Mouse (Mus musculus) intestine, postnatal 0 days (tissue): ENCODE data around the gene Sh2b1. TPM values are rescaled to one million over a fixed set of nuclear protein-coding genes. Genes with fewer than 3 reads are reported as not detected.
A peak's percentile ranks its signal among the peaks of the same experiment; 100 is the strongest.

Source experiments
- ATAC-seq: fragments of 200-750 bp; cut with Nextera tagmentation; 2 replicates; pipeline ENCODE4 v1.8.0; 2017; ENCODE audit warnings: mild to moderate bottlenecking, moderate TSS enrichment, moderate library complexity
- H3K27ac ChIP-seq: fragments of 300-500 bp; sonication (generic); 2 replicates; pipeline ENCODE4 v1.5.1; 2014; ENCODE audit warnings: mild to moderate bottlenecking, low read depth, low read length, moderate library complexity
- H3K27me3 ChIP-seq: fragments of 300-500 bp; sonication (generic); replicated peaks from 2 replicates; pipeline ENCODE4 v1.6.1; 2014; ENCODE audit warnings: low read length, mixed read lengths; ENCODE audit not compliant: control insufficient read depth, insufficient read depth
- H3K36me3 ChIP-seq: fragments of 300-500 bp; sonication (generic); 2 replicates; pipeline ENCODE4 v1.6.1; 2014; ENCODE audit warnings: mild to moderate bottlenecking, moderate library complexity; ENCODE audit not compliant: control insufficient read depth, insufficient read depth
- H3K4me1 ChIP-seq: fragments of 300-500 bp; sonication (generic); replicated peaks from 2 replicates; pipeline ENCODE4 v1.6.1; 2014; ENCODE audit warnings: antibody characterized with exemption, low read length, mixed read lengths; ENCODE audit not compliant: control insufficient read depth, insufficient read depth
- H3K4me2 ChIP-seq: fragments of 300-500 bp; sonication (generic); replicated peaks from 2 replicates; pipeline ENCODE4 v1.6.1; 2014; ENCODE audit warnings: low read depth, mild to moderate bottlenecking, moderate library complexity
- H3K4me3 ChIP-seq: fragments of 300-500 bp; sonication (generic); 2 replicates; pipeline ENCODE4 v1.5.1; 2014; ENCODE audit warnings: low read depth, low read length
- H3K9ac ChIP-seq: fragments of 300-500 bp; sonication (generic); 2 replicates; pipeline ENCODE4 v1.6.1; 2014; ENCODE audit warnings: mild to moderate bottlenecking, low read depth, low read length
- H3K9me3 ChIP-seq: fragments of 300-500 bp; sonication (generic); 2 replicates; pipeline ENCODE4 v1.6.1; 2016; ENCODE audit warnings: mixed run types; ENCODE audit not compliant: control insufficient read depth
- CTCF ChIP-seq: sonication (generic); IDR thresholded peaks from 2 replicates; pipeline ENCODE4 v1.5.1; 2016; ENCODE audit warnings: low read depth, mild to moderate bottlenecking, control low read depth, antibody characterized with exemption, moderate library complexity
- WGBS: fragments of 180-500 bp; shearing (Covaris S2); extraction: QIAGEN DNeasy Blood & Tissue Kit; methylation state at CpG from one replicate; pipeline ENCODE4 v1.1.7; 2014; 5-methylcytosine and 5-hydroxymethylcytosine counted together
- polyA plus RNA-seq: library from polyadenylated mRNA; unstranded; fragments of >200 nt; fragmentation: Nextera tagmentation; extraction: Ambion mirVana; gene quantifications from 2 replicates; pipeline ENCODE4 v1.2.1, GENCODE M21; 2015

Gene Sh2b1
- polyA plus RNA-seq, 1 experiment from 2014 or later = 23.8 TPM

GRCm38 (mm10) chr7:126436851-126437250, 38.4 kb downstream of the Sh2b1 start:
- WGBS = 17% methylated on average over 8 of the region's 8 CpGs
- Histone ChIP-seq H3K4me2 (no peak overlapping the region), H3K9ac (no peak overlapping the region), H3K27ac (no peak overlapping the region), H3K4me3 (no peak overlapping the region), H3K4me1 (no peaks in the 10 kb centered on the region), H3K27me3 (no peaks in the 10 kb centered on the region), H3K36me3 (peaks cover 26% of the 10 kb centered on the region; the same call in 1 of the 2 replicates), H3K9me3 (no peaks in the 10 kb centered on the region)
- peak; percentile 94 for TF ChIP-seq CTCF
- ATAC-seq = no peak

- H3K9me3 ChIP-seq = no peaks in the 10 kb centered on the region
- WGBS = 84% methylated on average over 3 of the region's 3 CpGs
- H3K4me1 ChIP-seq = no peaks in the 10 kb centered on the region
- TF ChIP-seq CTCF = no peak
- peaks cover 27% of the 10 kb centered on the region; the same call in 1 of the 2 replicates for H3K36me3 ChIP-seq
- no peak for ATAC-seq
- no peak overlapping the region for H3K4me2 ChIP-seq
- no peak overlapping the region for H3K9ac ChIP-seq
- H3K4me3 ChIP-seq = no peak overlapping the region
- H3K27ac ChIP-seq = no peak overlapping the region
- no peaks in the 10 kb centered on the region for H3K27me3 ChIP-seq
Observed at GRCm38 (mm10) chr7:126435801-126436200, 39.4 kb downstream of the Sh2b1 start.

GRCm38 (mm10) chr7:126434726-126435125, 40.5 kb downstream of the Sh2b1 start:
- Histone ChIP-seq H3K36me3 (peaks cover 22% of the 10 kb centered on the region; the same call in 1 of the 2 replicates), H3K4me1 (peaks cover 2% of the 10 kb centered on the region; the same call in 1 of the 2 replicates), H3K4me2 (no peak overlapping the region), H3K9me3 (no peaks in the 10 kb centered on the region), H3K27ac (no peak overlapping the region), H3K4me3 (no peak overlapping the region), H3K9ac (no peak overlapping the region), H3K27me3 (no peaks in the 10 kb centered on the region)
- TF ChIP-seq CTCF = no peak
- 90% methylated on average over 7 of the region's 7 CpGs for WGBS
- ATAC-seq = no peak

GRCm38 (mm10) chr7:126430167-126430566, 45.1 kb downstream of the Sh2b1 start:
- Histone ChIP-seq H3K9ac (no peak overlapping the region), H3K4me3 (no peak overlapping the region), H3K36me3 (peaks cover 15% of the 10 kb centered on the region; the same call in 1 of the 2 replicates), H3K27me3 (no peaks in the 10 kb centered on the region), H3K9me3 (no peaks in the 10 kb centered on the region), H3K4me1 (peaks cover 5% of the 10 kb centered on the region; the same call in 1 of the 2 replicates), H3K4me2 (no peak overlapping the region), H3K27ac (no peak overlapping the region)
- TF ChIP-seq CTCF = no peak
- ATAC-seq = no peak

- no peak overlapping the region for H3K27ac ChIP-seq
- peaks cover 5% of the 10 kb centered on the region; the same call in 1 of the 2 replicates for H3K4me1 ChIP-seq
- peaks cover 14% of the 10 kb centered on the region; the same call in 1 of the 2 replicates for H3K36me3 ChIP-seq
- 32% methylated on average over 15 of the region's 15 CpGs for WGBS
- H3K4me2 ChIP-seq = peak overlapping the region; percentile 79
- H3K27me3 ChIP-seq = no peaks in the 10 kb centered on the region
- H3K9ac ChIP-seq = peak overlapping the region; percentile 66
- H3K9me3 ChIP-seq = no peaks in the 10 kb centered on the region
- ATAC-seq = 0 out of 2 replicates have a peak, but pooled peaks have one; percentile 3
- H3K4me3 ChIP-seq = peak overlapping the region; percentile 62
- TF ChIP-seq CTCF = no peak
Observed at GRCm38 (mm10) chr7:126429503-126429898, 45.7 kb downstream of the Sh2b1 start.

- H3K4me1 ChIP-seq = peaks cover 5% of the 10 kb centered on the region; the same call in 1 of the 2 replicates
- H3K27ac ChIP-seq = peak within 1 kb of the TSS; percentile 84
- H3K27me3 ChIP-seq = no peaks in the 10 kb centered on the region
- no peak for TF ChIP-seq CTCF
- peak within 1 kb of the TSS; percentile 62 for H3K4me3 ChIP-seq
- H3K9ac ChIP-seq = peak within 1 kb of the TSS; percentile 66
- H3K36me3 ChIP-seq = peaks cover 9% of the 10 kb centered on the region; the same call in 1 of the 2 replicates
- WGBS = under 1% methylated on average over 82 of the region's 82 CpGs
- ATAC-seq = peak; percentile 89
- no peaks in the 10 kb centered on the region for H3K9me3 ChIP-seq
- H3K4me2 ChIP-seq = peak within 1 kb of the TSS; percentile 79
Observed at GRCm38 (mm10) chr7:126428631-126429502, 46.4 kb downstream of the Sh2b1 start, which contains the start of gene Rabep2. TSS of gene Rabep2 (plus strand) at chr7:126428759.
